Comparison of ENCODE assay signal across 24 mouse cellular contexts in genomic region chr2:146500067-146500466, GRCm38 (mm10). TPM values are rescaled to one million over a fixed set of nuclear protein-coding genes. Genes with fewer than 3 reads are reported as not detected.
DNase-seq lines count a peak whose midpoint lies in the region; ATAC-seq and TF ChIP-seq lines count a peak whose summit lies in the region.
"Had no signal": no experiment of that assay in that cellular context is flagged by ENCODE, and none has a peak within 500 bp of the region (broad histone marks: within the 10 kb centered on the region; RNA-seq: fewer than 3 reads in every experiment).

No protein-coding gene starts in this region.

- TF ChIP-seq CTCF in liver, adult 2 months (IDR thresholded peaks at IDR 0.05; ENCODE audit: low read depth, low read length): no peak

- no peak overlapping the region for H3K4me2 ChIP-seq in liver, embryonic 15.5 days
- H3K4me2 ChIP-seq in liver, embryonic 12.5 days: no peak overlapping the region
- no peak overlapping the region for H3K4me2 ChIP-seq in liver, embryonic 16.5 days (ENCODE audit: low read depth, low read length)
- H3K4me2 ChIP-seq in hindbrain, embryonic 11.5 days (replicated peaks; ENCODE audit: low read depth, low read length): no peak overlapping the region
- H3K4me2 ChIP-seq: embryonic facial prominence, embryonic 12.5 days; forebrain, embryonic 13.5 days; forebrain, embryonic 15.5 days had no signal

- H3K4me1 ChIP-seq in liver, adult 2 months (ENCODE audit: control insufficient read depth, insufficient read depth, low read length): peaks cover 45% of the 10 kb centered on the region
- H3K4me1 ChIP-seq in liver, embryonic 15.5 days (replicated peaks): peaks cover 61% of the 10 kb centered on the region
- H3K4me1 ChIP-seq in liver, embryonic 12.5 days: peaks cover 66% of the 10 kb centered on the region
- peaks cover 49% of the 10 kb centered on the region for H3K4me1 ChIP-seq in liver, embryonic 16.5 days (ENCODE audit: control insufficient read depth, low read depth, low read length)
- H3K4me1 ChIP-seq in hindbrain, embryonic 11.5 days (replicated peaks; ENCODE audit: control insufficient read depth, insufficient read depth, low read length): no peaks in the 10 kb centered on the region

- no peak for TF ChIP-seq POLR2A in liver, adult 2 months (IDR thresholded peaks at IDR 0.05; ENCODE audit: extremely low read depth, insufficient read depth, low read length)

- peaks cover 28% of the 10 kb centered on the region for H3K79me2 ChIP-seq in liver, adult 2 months (ENCODE audit: control insufficient read depth, insufficient read depth, low read length)

- 57% methylated on average over 1 of the region's 1 CpGs for WGBS in liver, adult 2 months
- WGBS in liver, embryonic 15.5 days (ENCODE audit: insufficient replicate concordance): 38% methylated on average over 1 of the region's 1 CpGs
- WGBS in liver, embryonic 12.5 days (ENCODE audit: insufficient replicate concordance): 49% methylated on average over 1 of the region's 1 CpGs
- WGBS in liver, embryonic 16.5 days (ENCODE audit: insufficient replicate concordance): 31% methylated on average over 1 of the region's 1 CpGs
- WGBS in hindbrain, embryonic 11.5 days: 95% methylated on average over 1 of the region's 1 CpGs

- no peaks in the 10 kb centered on the region for H3K27me3 ChIP-seq in liver, adult 2 months (ENCODE audit: control insufficient read depth, insufficient read depth, low read length)
- H3K27me3 ChIP-seq in liver, embryonic 15.5 days: no peaks in the 10 kb centered on the region
- no peaks in the 10 kb centered on the region for H3K27me3 ChIP-seq in liver, embryonic 12.5 days (replicated peaks)
- H3K27me3 ChIP-seq in liver, embryonic 16.5 days (ENCODE audit: control insufficient read depth, insufficient read depth, low read depth, low read length): no peaks in the 10 kb centered on the region
- H3K27me3 ChIP-seq in hindbrain, embryonic 11.5 days (ENCODE audit: control insufficient read depth, insufficient read depth, low read length): no peaks in the 10 kb centered on the region
- H3K27me3 ChIP-seq: CH12.LX; embryonic facial prominence, embryonic 12.5 days; forebrain, embryonic 13.5 days; forebrain, embryonic 15.5 days; Patski had no signal

- H3K9me3 ChIP-seq in liver, embryonic 15.5 days (replicated peaks): no peaks in the 10 kb centered on the region
- no peaks in the 10 kb centered on the region for H3K9me3 ChIP-seq in liver, embryonic 12.5 days (replicated peaks)
- H3K9me3 ChIP-seq in liver, embryonic 16.5 days (replicated peaks; ENCODE audit: control insufficient read depth, low read length): no peaks in the 10 kb centered on the region
- H3K9me3 ChIP-seq in hindbrain, embryonic 11.5 days (ENCODE audit: control insufficient read depth, low read length): no peaks in the 10 kb centered on the region
- H3K9me3 ChIP-seq: embryonic facial prominence, embryonic 10.5 days; embryonic facial prominence, embryonic 12.5 days; forebrain, embryonic 13.5 days; forebrain, embryonic 15.5 days; G1E had no signal

- H3K9ac ChIP-seq in liver, adult 2 months (ENCODE audit: low read depth, low read length): no peak overlapping the region
- no peak overlapping the region for H3K9ac ChIP-seq in liver, embryonic 15.5 days
- no peak overlapping the region for H3K9ac ChIP-seq in liver, embryonic 12.5 days
- no peak overlapping the region for H3K9ac ChIP-seq in liver, embryonic 16.5 days (ENCODE audit: low read depth, low read length)
- no peak overlapping the region for H3K9ac ChIP-seq in hindbrain, embryonic 11.5 days (ENCODE audit: low read depth, low read length)
- H3K9ac ChIP-seq: embryonic facial prominence, embryonic 12.5 days; forebrain, embryonic 13.5 days; forebrain, embryonic 15.5 days had no signal

- no peak overlapping the region for H3K27ac ChIP-seq in liver, adult 2 months (replicated peaks; ENCODE audit: insufficient read depth, low read depth, low read length)
- peak overlapping the region; percentile 38; the same call in 1 of the 2 replicates for H3K27ac ChIP-seq in liver, embryonic 15.5 days (replicated peaks)
- no peak overlapping the region for H3K27ac ChIP-seq in liver, embryonic 12.5 days
- H3K27ac ChIP-seq in liver, embryonic 16.5 days (ENCODE audit: low read length): no peak overlapping the region
- H3K27ac ChIP-seq in hindbrain, embryonic 11.5 days (ENCODE audit: low read depth, low read length): no peak overlapping the region
- H3K27ac ChIP-seq: embryonic facial prominence, embryonic 10.5 days; embryonic facial prominence, embryonic 12.5 days; forebrain, embryonic 13.5 days; forebrain, embryonic 15.5 days had no signal

- peaks cover 2% of the 10 kb centered on the region; the same call in 1 of the 2 replicates for H3K36me3 ChIP-seq in liver, adult 2 months (ENCODE audit: control insufficient read depth, insufficient read depth, low read length)
- no peaks in the 10 kb centered on the region for H3K36me3 ChIP-seq in liver, embryonic 15.5 days (replicated peaks)
- H3K36me3 ChIP-seq in liver, embryonic 12.5 days: no peaks in the 10 kb centered on the region
- no peaks in the 10 kb centered on the region for H3K36me3 ChIP-seq in liver, embryonic 16.5 days (ENCODE audit: control insufficient read depth, insufficient read depth)
- H3K36me3 ChIP-seq in hindbrain, embryonic 11.5 days (ENCODE audit: control insufficient read depth, insufficient read depth, low read length): no peaks in the 10 kb centered on the region
- H3K36me3 ChIP-seq: embryonic facial prominence, embryonic 10.5 days; embryonic facial prominence, embryonic 12.5 days; forebrain, embryonic 15.5 days had no signal

- H3K4me3 ChIP-seq in liver, adult 2 months (ENCODE audit: insufficient read depth, low read depth, low read length): no peak overlapping the region
- no peak overlapping the region for H3K4me3 ChIP-seq in liver, embryonic 15.5 days (replicated peaks)
- H3K4me3 ChIP-seq in liver, embryonic 12.5 days: no peak overlapping the region
- no peak overlapping the region for H3K4me3 ChIP-seq in liver, embryonic 16.5 days (ENCODE audit: low read depth, low read length)
- no peak overlapping the region for H3K4me3 ChIP-seq in hindbrain, embryonic 11.5 days (ENCODE audit: low read depth, low read length)
- H3K4me3 ChIP-seq: embryonic facial prominence, embryonic 10.5 days; embryonic facial prominence, embryonic 12.5 days; forebrain, embryonic 13.5 days; forebrain, embryonic 15.5 days had no signal

- DNase-seq in liver, adult 2 months (ENCODE audit: extremely low read depth, low read depth, low spot score): peak; percentile 68
- no peak for DNase-seq in liver
- no peak for DNase-seq in hindbrain, embryonic 11.5 days (ENCODE audit: low spot score)
- DNase-seq: adrenal gland, adult 8-10 months; adrenal gland, postnatal 14 days; adrenal gland, postnatal 36 days; B cell, adult 2 months; cerebellum, adult 11-12 months; cerebellum, adult 2 months; cerebellum, adult 9-10 months; cerebellum, postnatal 10 days; cerebellum, postnatal 25 days had no signal

- ATAC-seq in liver, embryonic 15.5 days (ENCODE audit: insufficient read depth): peak; percentile 37
- no peak; the same call in 1 of the 2 replicates for ATAC-seq in liver, embryonic 12.5 days
- ATAC-seq in liver, embryonic 16.5 days (ENCODE audit: low read depth): peak; percentile 63
- no peak for ATAC-seq in hindbrain, embryonic 11.5 days (ENCODE audit: low FRiP score)
- ATAC-seq: activated CD4-positive, CD25-positive, alpha-beta regulatory T cell, adult 4 months; CD4-positive, CD25-positive, alpha-beta regulatory T cell, adult 4 months; forebrain, embryonic 13.5 days; forebrain, embryonic 15.5 days; Patski had no signal

RNA-seq across cellular contexts. Expression of gene Ralgapa2, which starts 12.1 kb away (rescaled TPM):
- total RNA-seq in liver, adult 2 months (2014; rRNA removed): 54.2 and 58.0 TPM in 2 replicates
- polyA plus RNA-seq in liver, adult 2 months (2012; rRNA removed): 9.4 and 12.4 TPM in 2 replicates
- 3.5 and 6.6 TPM in 2 replicates for polyA plus RNA-seq in liver, embryonic 15.5 days (2015; fragmentation: Nextera tagmentation; extraction: Ambion mirVana)
- polyA plus RNA-seq in liver, embryonic 12.5 days (2016; fragmentation: Nextera tagmentation; extraction: Ambion mirVana): 6.5 and 7.8 TPM in 2 replicates
- 4.5 and 5.9 TPM in 2 replicates for polyA plus RNA-seq in liver, embryonic 16.5 days (2015; fragmentation: Nextera tagmentation; extraction: Ambion mirVana)
- polyA plus RNA-seq in hindbrain, embryonic 11.5 days (2014; fragmentation: Nextera tagmentation; extraction: Ambion mirVana): 10.7 and 13.6 TPM in 2 replicates

Comparison
In these comparisons a context has a peak if more than half of its experiments do, and no peak if none do; other contexts are left out.
1. ATAC-seq: peak in liver, embryonic 15.5 days (single experiment) and liver, embryonic 16.5 days (single experiment); none in liver, embryonic 12.5 days (single experiment) and hindbrain, embryonic 11.5 days (single experiment).